Comparison of ENCODE assay signal across 19 mouse cellular contexts in the genomic region with DNA sequence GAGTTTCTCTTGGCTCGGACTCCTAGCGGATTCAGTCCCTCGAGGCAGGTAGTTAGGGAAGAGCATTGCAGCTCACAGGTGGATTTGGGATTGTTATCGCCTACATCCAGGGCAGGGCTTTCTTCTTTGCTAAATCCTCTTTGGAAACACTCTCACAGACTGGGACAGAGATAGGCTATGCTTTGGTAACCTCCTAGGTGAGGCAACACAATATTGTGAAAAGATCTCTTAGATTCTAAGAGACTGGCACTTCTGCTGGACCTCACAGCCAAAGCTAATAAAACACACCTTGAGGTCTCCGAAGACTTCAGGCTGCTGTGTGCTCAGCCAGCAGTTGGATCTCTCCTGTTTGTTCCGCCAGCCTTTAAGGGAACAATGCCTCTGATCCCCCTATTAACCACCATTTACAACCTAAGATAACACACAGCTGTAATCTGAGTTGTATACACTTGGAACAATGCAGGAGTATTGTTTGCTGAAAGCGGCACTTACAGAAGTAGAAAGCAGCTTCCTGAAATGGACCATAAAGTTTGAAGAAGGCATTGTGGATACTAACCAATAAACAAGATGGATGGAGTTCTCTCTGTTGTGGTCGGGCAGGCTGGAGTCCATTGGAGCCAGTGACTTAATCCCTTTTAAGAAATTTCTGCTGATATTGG. TPM values are rescaled to one million over a fixed set of nuclear protein-coding genes. Genes with fewer than 3 reads are reported as not detected.
"Had no signal": no experiment of that assay in that cellular context is flagged by ENCODE, and none has a peak within 500 bp of the region (broad histone marks: within the 10 kb centered on the region; RNA-seq: fewer than 3 reads in every experiment).

No protein-coding gene starts in this region.

- H3K27ac ChIP-seq: limb, embryonic 15.5 days; liver, embryonic 12.5 days; neural tube, embryonic 15.5 days had no signal

- H3K4me1 ChIP-seq: limb, embryonic 15.5 days; liver, embryonic 12.5 days; neural tube, embryonic 15.5 days had no signal

- H3K4me3 ChIP-seq: limb, embryonic 15.5 days; liver, embryonic 12.5 days; myocyte; neural tube, embryonic 15.5 days had no signal

- DNase-seq: kidney, adult 11 months; kidney, postnatal 10 days; layer of hippocampus, adult 9-11 months; layer of hippocampus, postnatal 36 days; lung, embryonic 14.5 days; lung, postnatal 14 days; midbrain, embryonic 14.5 days; right cerebral cortex, postnatal 4 days; spleen, adult 18-20 months; thymus, adult 18-20 months; thymus, postnatal 25 days had no signal

- H3K9me3 ChIP-seq: limb, embryonic 15.5 days; liver, embryonic 12.5 days; neural tube, embryonic 15.5 days had no signal

- H3K27me3 ChIP-seq: limb, embryonic 15.5 days; liver, embryonic 12.5 days had no signal

- H3K9ac ChIP-seq: limb, embryonic 15.5 days; liver, embryonic 12.5 days; lung, embryonic 14.5 days; neural tube, embryonic 15.5 days had no signal

- H3K36me3 ChIP-seq: limb, embryonic 15.5 days; liver, embryonic 12.5 days; neural tube, embryonic 15.5 days had no signal

- H3K4me2 ChIP-seq: limb, embryonic 15.5 days; liver, embryonic 12.5 days; lung, embryonic 14.5 days; neural tube, embryonic 15.5 days had no signal

- ATAC-seq: liver, embryonic 12.5 days had no signal

RNA-seq across cellular contexts. Expression of gene Kif28, which starts 22.1 kb away (rescaled TPM):
- polyA plus RNA-seq: liver, embryonic 12.5 days; liver, embryonic 16.5 days; lung, embryonic 14.5 days; midbrain, embryonic 14.5 days; neural tube, embryonic 11.5 days; neural tube, embryonic 15.5 days; stomach, embryonic 14.5 days; urinary bladder, adult 2 months had no signal
